Mouse (Mus musculus) MEL (cell line): ENCODE measurements around the gene Uqcc3. TPM values are rescaled to one million over a fixed set of nuclear protein-coding genes. Genes with fewer than 3 reads are reported as not detected.

Experiments used
- DNase-seq: peaks from one replicate; pipeline ENCODE4 v3.0.0; 2011; ENCODE audit warnings: low read depth, low spot score
- H3K27ac ChIP-seq: 2 replicates; pipeline ENCODE4 v1.5.1; 2012; ENCODE audit warnings: low read depth, mild to moderate bottlenecking, control low read depth, low read length, moderate library complexity; ENCODE audit not compliant: control insufficient read depth
- H3K27me3 ChIP-seq, 2 experiments: fragments of 150-350 bp in 1 of 2; sonication (generic) in 1 of 2; 2 replicates each; pipeline ENCODE4 v1.6.1; 2012; ENCODE audit warnings: low read length in 2 of 2, mild to moderate bottlenecking in 2 of 2, improper control_type of control experiment in 1 of 2, moderate library complexity in 1 of 2; ENCODE audit not compliant: insufficient read depth in 2 of 2, control insufficient read depth in 1 of 2
- H3K36me3 ChIP-seq, 2 experiments: 2 replicates each; pipeline ENCODE4 v1.6.1; 2012 to 2014; ENCODE audit warnings: low read length in 2 of 2, improper control_type of control experiment in 1 of 2, inconsistent platforms in 1 of 2, mild to moderate bottlenecking in 1 of 2; ENCODE audit not compliant: insufficient read depth in 2 of 2, control insufficient read depth in 1 of 2
- H3K4me1 ChIP-seq, 2 experiments: fragments of 150-350 bp in 1 of 2; sonication (generic) in 1 of 2; 2 replicates each; pipeline ENCODE4 v1.6.1; 2012; ENCODE audit warnings: low read length in 2 of 2, improper control_type of control experiment in 1 of 2, mild to moderate bottlenecking in 1 of 2; ENCODE audit not compliant: insufficient read depth in 2 of 2, control insufficient read depth in 1 of 2
- H3K4me3 ChIP-seq, 2 experiments: fragments of 150-350 bp in 1 of 2; sonication (generic) in 1 of 2; 2 replicates each; pipeline ENCODE4 v1.5.1; 2012; ENCODE audit warnings: low read depth in 2 of 2, low read length in 2 of 2, mild to moderate bottlenecking in 2 of 2, moderate library complexity in 2 of 2, control low read depth in 1 of 2, improper control_type of control experiment in 1 of 2; ENCODE audit not compliant: control insufficient read depth in 1 of 2, insufficient read depth in 1 of 2
- H3K79me2 ChIP-seq: 2 replicates; pipeline ENCODE4 v1.6.1; 2012; ENCODE audit warnings: mild to moderate bottlenecking, low read length, moderate library complexity; ENCODE audit not compliant: control insufficient read depth, poor library complexity, insufficient read depth
- H3K9ac ChIP-seq: 2 replicates; pipeline ENCODE4 v1.6.1; 2012; ENCODE audit warnings: low read depth, mild to moderate bottlenecking, control low read depth, low read length, moderate library complexity; ENCODE audit not compliant: control insufficient read depth, poor library complexity, severe bottlenecking
- H3K9me3 ChIP-seq: fragments of 150-350 bp; sonication (generic); replicated peaks from 2 replicates; pipeline ENCODE4 v1.6.1; 2012; ENCODE audit warnings: mild to moderate bottlenecking, low read length, improper control_type of control experiment, moderate library complexity; ENCODE audit not compliant: insufficient read depth
- CHD1 ChIP-seq: IDR thresholded peaks from 2 replicates; pipeline ENCODE4 v1.6.1; 2012; ENCODE audit warnings: low read depth, mild to moderate bottlenecking, inconsistent platforms, low read length, improper control_type of control experiment
- E2F4 ChIP-seq: IDR thresholded peaks from 2 replicates; pipeline ENCODE4 v1.6.1; 2011; ENCODE audit warnings: low read depth, low read length, improper control_type of control experiment, borderline replicate concordance
- EP300 ChIP-seq, 2 experiments: IDR thresholded peaks; 2 replicates each; pipeline ENCODE4 v1.6.1; 2011; ENCODE audit warnings: improper control_type of control experiment in 2 of 2, low read length in 2 of 2, low read depth in 1 of 2, mild to moderate bottlenecking in 1 of 2
- ETS1 ChIP-seq: IDR thresholded peaks from 2 replicates; pipeline ENCODE4 v1.6.1; 2012; ENCODE audit warnings: low read depth, mild to moderate bottlenecking, inconsistent platforms, low read length, improper control_type of control experiment, moderate library complexity
- GABPA ChIP-seq: IDR thresholded peaks from 2 replicates; pipeline ENCODE4 v1.6.1; 2012; ENCODE audit warnings: low read depth, mild to moderate bottlenecking, inconsistent platforms, low read length, improper control_type of control experiment, moderate library complexity
- GATA1 ChIP-seq: IDR thresholded peaks from 2 replicates; pipeline ENCODE4 v1.6.1; 2011; ENCODE audit warnings: low read depth, low read length, improper control_type of control experiment
- HCFC1 ChIP-seq: IDR thresholded peaks from 2 replicates; pipeline ENCODE4 v1.6.1; 2012; ENCODE audit warnings: low read depth, mild to moderate bottlenecking, inconsistent platforms, low read length, improper control_type of control experiment, moderate library complexity
- MAFK ChIP-seq: IDR thresholded peaks from 2 replicates; pipeline ENCODE4 v1.6.1; 2011; ENCODE audit warnings: low read depth, mild to moderate bottlenecking, low read length, improper control_type of control experiment, borderline replicate concordance
- MAX ChIP-seq: IDR thresholded peaks from 2 replicates; pipeline ENCODE4 v1.6.1; 2011; ENCODE audit warnings: low read length, improper control_type of control experiment
- MXI1 ChIP-seq: IDR thresholded peaks from 2 replicates; pipeline ENCODE4 v1.6.1; 2011; ENCODE audit warnings: mild to moderate bottlenecking, low read depth, low read length, improper control_type of control experiment
- MYB ChIP-seq: IDR thresholded peaks from 2 replicates; pipeline ENCODE4 v1.6.1; 2011; ENCODE audit warnings: mild to moderate bottlenecking, low read depth, low read length, improper control_type of control experiment
- NELFE ChIP-seq: IDR thresholded peaks from 2 replicates; pipeline ENCODE4 v1.6.1; 2011; ENCODE audit warnings: low read depth, low read length, improper control_type of control experiment
- POLR2AphosphoS2 ChIP-seq: IDR thresholded peaks from 2 replicates; pipeline ENCODE4 v1.6.1; 2011; ENCODE audit warnings: low read length, improper control_type of control experiment
- POLR2AphosphoS5 ChIP-seq: IDR thresholded peaks from 2 replicates; pipeline ENCODE4 v1.6.1; 2012; ENCODE audit warnings: low read depth, borderline replicate concordance, mild to moderate bottlenecking, inconsistent platforms, low read length, moderate library complexity, mixed read lengths
- SIN3A ChIP-seq: IDR thresholded peaks from 2 replicates; pipeline ENCODE4 v1.6.1; 2012; ENCODE audit warnings: low read length, improper control_type of control experiment, inconsistent platforms
- SMC3 ChIP-seq: IDR thresholded peaks from 2 replicates; pipeline ENCODE4 v1.6.1; 2011; ENCODE audit warnings: low read depth, low read length, improper control_type of control experiment
- TAL1 ChIP-seq: IDR thresholded peaks from 2 replicates; pipeline ENCODE4 v1.6.1; 2012; ENCODE audit warnings: mild to moderate bottlenecking, inconsistent platforms, low read length, moderate library complexity, mixed read lengths
- TBP ChIP-seq: IDR thresholded peaks from 2 replicates; pipeline ENCODE4 v1.8.0; 2011; ENCODE audit warnings: low read depth, low read length, improper control_type of control experiment
- ZNF384 ChIP-seq: IDR thresholded peaks from 2 replicates; pipeline ENCODE4 v1.6.1; 2012; ENCODE audit warnings: low read depth, mild to moderate bottlenecking, inconsistent platforms, low read length, improper control_type of control experiment
- polyA plus RNA-seq, 2 experiments: library from polyadenylated mRNA; stranded (reverse) in 1 of 2; unstranded in 1 of 2; fragments of >175 nt in 1 of 2; fragments of >200 nt in 1 of 2; gene quantifications; 2 replicates each; pipeline versions ENCODE4 v1.2.1 to v1.2.4; 2012; ENCODE audit warnings: low replicate concordance in 2 of 2, low read depth in 1 of 2; ENCODE audit not compliant: insufficient read length in 2 of 2, insufficient read depth in 1 of 2, missing spikeins in 1 of 2
- total RNA-seq: library from RNA; depleted of rRNA; stranded (reverse); fragments of 300-350 nt; gene quantifications from 2 replicates; pipeline ENCODE4 v1.2.3, GENCODE M21; 2012

The Uqcc3 gene
- total and polyA plus RNA-seq, 3 experiments, result 49.4 to 55.0 TPM; not detected in 1

GRCm38 (mm10) chr19:8903412-8903811 lies 22.7 kb upstream of the Uqcc3 start:
- no peaks in the 10 kb centered on the region for H3K9me3 ChIP-seq
- no peak overlapping the region for H3K9ac ChIP-seq
- TF ChIP-seq POLR2AphosphoS5 (no peak), GABPA (no peak), POLR2AphosphoS2 (no peak), TAL1 (no peak), SMC3 (no peak), TBP (no peak), CHD1 (no peak), MAFK (no peak), NELFE (no peak), SIN3A (no peak), ETS1 (no peak), ZNF384 (no peak), E2F4 (no peak), EP300 (IDR thresholded peaks at IDR 0.05; ENCODE audit: low read depth in 1 of 2, low read length in 2 of 2) (no peak), MYB (no peak), MXI1 (no peak), HCFC1 (no peak)
- no peaks in the 10 kb centered on the region for H3K27me3 ChIP-seq
- peaks cover 11 to 14% of the 10 kb centered on the region in 2 experiments for H3K36me3 ChIP-seq
- no peak for DNase-seq
- no peak overlapping the region for H3K4me3 ChIP-seq
- peaks cover 16% of the 10 kb centered on the region for H3K79me2 ChIP-seq
- H3K4me1 ChIP-seq, result peaks cover 2 to 6% of the 10 kb centered on the region in 2 experiments; a peak in 3 of 4 replicates
- H3K27ac ChIP-seq, result no peak overlapping the region

GRCm38 (mm10) chr19:8899079-8899478 lies 18.4 kb upstream of the Uqcc3 start:
- H3K79me2 ChIP-seq, result peaks cover 39% of the 10 kb centered on the region
- DNase-seq, result peak; percentile 57
- TF ChIP-seq E2F4, result no peak
- TF ChIP-seq MAX, result no peak; the same call in 1 of the 2 replicates
- 0 out of 2 replicates have a peak, but pooled peaks have one; percentile 19 for TF ChIP-seq MXI1
- 0 out of 2 replicates have a peak, but pooled peaks have one; percentile 27 for TF ChIP-seq GATA1
- TF ChIP-seq, all 39 proteins: peak for 2
- H3K27me3 ChIP-seq, result no peaks in the 10 kb centered on the region
- peak overlapping the region; percentile 96 for H3K9ac ChIP-seq
- H3K27ac ChIP-seq, result peak overlapping the region; percentile 46
- H3K36me3 ChIP-seq, result peaks cover 2 to 29% of the 10 kb centered on the region in 2 experiments; a peak in 3 of 4 replicates
- H3K4me3 ChIP-seq, result peak overlapping the region; percentile 28 to 79
- no peaks in the 10 kb centered on the region for H3K9me3 ChIP-seq
- peaks cover 4 to 21% of the 10 kb centered on the region in 2 experiments; a peak in 3 of 4 replicates for H3K4me1 ChIP-seq
